Mouse (Mus musculus): ENCODE measurements at regions not wholly inside any gene's neighbourhood (a gene's known extent, or its start where the extent isn't known, plus 50 kb on each side); places are given as distances from the start of the nearest gene placed in this dataset.

DNA sequence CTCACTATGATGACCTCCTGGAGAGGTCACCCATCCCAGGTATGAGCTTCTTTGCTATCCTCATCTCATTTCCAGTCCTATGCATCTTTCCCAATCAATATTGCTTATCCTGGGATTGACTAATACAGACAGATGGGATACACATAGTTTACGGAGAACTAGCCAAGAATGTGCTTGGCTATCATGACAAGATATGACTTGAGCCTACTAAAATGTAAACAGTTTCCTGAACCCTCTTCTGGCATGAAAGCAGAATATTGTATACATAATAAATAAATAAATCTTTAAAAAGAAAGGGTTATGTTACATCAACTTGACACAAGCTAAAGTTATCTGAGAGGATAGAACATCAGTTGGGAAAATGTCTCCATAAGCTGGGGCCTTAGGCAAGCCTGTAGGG is 69.3 kb upstream of the Plcb1 start:
- Histone ChIP-seq H3K9ac (ENCODE audit: insufficient read depth, low read depth) (no peak overlapping the region), H3K27me3 (replicated peaks) (no peaks in the 10 kb centered on the region), H3K4me2 (ENCODE audit: insufficient read depth, low read depth, poor library complexity, severe bottlenecking) (no peak overlapping the region), H3K79me2 (replicated peaks; ENCODE audit: control insufficient read depth, extremely low read depth, insufficient read depth, poor library complexity, severe bottlenecking) (no peaks in the 10 kb centered on the region), H3K27ac (ENCODE audit: insufficient read depth, low read depth) (no peak overlapping the region), H3K4me1 (ENCODE audit: control insufficient read depth in 1 of 2, insufficient read depth in 2 of 2) (no peaks in the 10 kb centered on the region), H3K36me3 (replicated peaks in 1 of 2; ENCODE audit: control insufficient read depth in 1 of 2, insufficient read depth in 1 of 2, low read length in 1 of 2) (no peaks in the 10 kb centered on the region), H3K4me3 (replicated peaks in 1 of 3; ENCODE audit: low read depth in 2 of 3, low read length in 2 of 3, poor library complexity in 1 of 3) (no peak overlapping the region), H3K9me3 (replicated peaks; ENCODE audit: low read length) (peaks cover 14% of the 10 kb centered on the region)
- dilution Hi-C loops (cut with MboI; ENCODE audit: extremely low pct_ligation_motif_present, extremely low pct_unique_long_range_greater_than_20kb, low sequenced_read_pairs) (no loop called here), in situ Hi-C loops (cut with MboI; ENCODE audit: low pct_ligation_motif_present, low pct_unique_long_range_greater_than_20kb, low sequenced_read_pairs) (no loop called here)
- TF ChIP-seq NRF1 (IDR thresholded peaks at IDR 0.05; ENCODE audit: low read depth, low read length) (no peak), CTCF (conservative IDR thresholded peaks at IDR 0.05 in 1 of 2, IDR thresholded peaks at IDR 0.05 in 1 of 2; ENCODE audit: low read depth in 2 of 2, low read length in 2 of 2) (no peak), POLR2A (IDR thresholded peaks at IDR 0.05; ENCODE audit: low read depth, low read length) (no peak), MAZ (IDR thresholded peaks at IDR 0.05; ENCODE audit: low read depth, low read length) (no peak), IRF4 (IDR thresholded peaks at IDR 0.05; ENCODE audit: low read depth, low read length) (no peak), ELF1 (IDR thresholded peaks at IDR 0.05; ENCODE audit: low read depth, low read length) (no peak), JUN (IDR thresholded peaks at IDR 0.05; ENCODE audit: insufficient read depth, low read depth, low read length) (no peak), SIN3A (IDR thresholded peaks at IDR 0.05; ENCODE audit: low read length) (no peak)
- no peak for DNase-seq (ENCODE audit: extremely low read depth)

DNA sequence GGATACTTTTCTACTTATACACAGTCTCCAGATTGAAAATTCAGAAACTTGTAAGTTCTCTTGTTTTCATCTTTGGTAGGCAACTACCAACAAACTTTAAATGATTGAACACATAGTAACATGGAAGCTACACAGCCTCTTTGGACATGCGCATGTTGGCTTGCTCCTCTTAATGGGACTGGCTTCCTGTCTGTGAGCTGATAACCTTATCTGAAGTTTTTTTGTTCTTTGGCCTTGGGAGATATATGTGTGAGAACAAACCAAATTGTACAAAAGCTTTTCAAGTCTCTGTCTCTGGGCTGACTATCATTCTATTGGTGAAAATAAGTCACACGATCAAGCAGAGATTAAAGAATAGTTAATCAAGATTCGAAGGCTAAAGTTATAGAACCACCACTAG is 70.1 kb upstream of the Tmx4 start:
- Histone ChIP-seq H3K4me1 (ENCODE audit: control insufficient read depth in 1 of 2, insufficient read depth in 2 of 2) (no peaks in the 10 kb centered on the region), H3K27me3 (replicated peaks) (no peaks in the 10 kb centered on the region), H3K9ac (ENCODE audit: insufficient read depth, low read depth) (no peak overlapping the region), H3K4me3 (replicated peaks in 1 of 3; ENCODE audit: low read depth in 2 of 3, low read length in 2 of 3, poor library complexity in 1 of 3) (no peak overlapping the region), H3K27ac (ENCODE audit: insufficient read depth, low read depth) (no peak overlapping the region), H3K36me3 (replicated peaks in 1 of 2; ENCODE audit: control insufficient read depth in 1 of 2, insufficient read depth in 1 of 2, low read length in 1 of 2) (no peaks in the 10 kb centered on the region), H3K79me2 (replicated peaks; ENCODE audit: control insufficient read depth, extremely low read depth, insufficient read depth, poor library complexity, severe bottlenecking) (no peaks in the 10 kb centered on the region), H3K4me2 (ENCODE audit: insufficient read depth, low read depth, poor library complexity, severe bottlenecking) (no peak overlapping the region), H3K9me3 (replicated peaks; ENCODE audit: low read length) (peaks cover 8% of the 10 kb centered on the region)
- dilution Hi-C loops (cut with MboI; ENCODE audit: extremely low pct_ligation_motif_present, extremely low pct_unique_long_range_greater_than_20kb, low sequenced_read_pairs) (no loop called here), in situ Hi-C loops (cut with MboI; ENCODE audit: low pct_ligation_motif_present, low pct_unique_long_range_greater_than_20kb, low sequenced_read_pairs) (no loop called here)
- no peak for DNase-seq (ENCODE audit: extremely low read depth)
- TF ChIP-seq RCOR1 (conservative IDR thresholded peaks at IDR 0.05; ENCODE audit: low read depth, low read length) = no peak
- TF ChIP-seq BHLHE40 (IDR thresholded peaks at IDR 0.05; ENCODE audit: low read depth, low read length) = no peak
- TF ChIP-seq JUN (IDR thresholded peaks at IDR 0.05; ENCODE audit: insufficient read depth, low read depth, low read length) = no peak
- TF ChIP-seq EP300 (IDR thresholded peaks at IDR 0.05; ENCODE audit: low read length) = no peak
- TF ChIP-seq SIN3A (IDR thresholded peaks at IDR 0.05; ENCODE audit: low read length) = no peak
- no peak for TF ChIP-seq MAZ (IDR thresholded peaks at IDR 0.05; ENCODE audit: low read depth, low read length)
- TF ChIP-seq USF1 (IDR thresholded peaks at IDR 0.05; ENCODE audit: low read depth, low read length) = no peak
- TF ChIP-seq SMC3 (IDR thresholded peaks at IDR 0.05; ENCODE audit: low read depth, low read length) = no peak
- TF ChIP-seq ZKSCAN1 (IDR thresholded peaks at IDR 0.05; ENCODE audit: borderline replicate concordance, low read depth, low read length) = no peak
- no peak for TF ChIP-seq ELF1 (IDR thresholded peaks at IDR 0.05; ENCODE audit: low read depth, low read length)
- TF ChIP-seq CHD1 (IDR thresholded peaks at IDR 0.05; ENCODE audit: low read depth, low read length) = no peak
- TF ChIP-seq E2F4 (IDR thresholded peaks at IDR 0.05; ENCODE audit: insufficient replicate concordance, low read depth, low read length) = no peak
- no peak for TF ChIP-seq ZC3H11A (IDR thresholded peaks at IDR 0.05; ENCODE audit: low read depth, low read length)
- TF ChIP-seq JUND (conservative IDR thresholded peaks at IDR 0.05; ENCODE audit: low read depth, low read length) = no peak
- TF ChIP-seq PAX5 (IDR thresholded peaks at IDR 0.05; ENCODE audit: low read length) = no peak
- no peak for TF ChIP-seq NRF1 (IDR thresholded peaks at IDR 0.05; ENCODE audit: low read depth, low read length)
